Mouse (Mus musculus) lung, postnatal 25 days (tissue): ENCODE measurements around the gene Pidd1.
"Not testable (repeated sequence)": the region's sequence is repeated elsewhere in the genome, so short reads cannot be mapped to it uniquely, and the experiment has no call there.

ENCODE experiments used
- DNase-seq: peaks from one replicate; pipeline ENCODE4 v3.0.0; 2022; ENCODE audit warnings: low spot score

The Pidd1 gene

GRCm38 (mm10) chr7:141413809-141414584, 29.8 kb downstream of the Pidd1 start, which contains the start of gene Gatd1:
Gene Gatd1 (minus strand): TSS chr7:141414136.
- peak; percentile 99 for DNase-seq

GRCm38 (mm10) chr7:141413331-141413730, 30.5 kb downstream of the Pidd1 start:
- DNase-seq: no peak

GRCm38 (mm10) chr7:141411667-141412066, 32.2 kb downstream of the Pidd1 start:
- DNase-seq: no peak

DNA sequence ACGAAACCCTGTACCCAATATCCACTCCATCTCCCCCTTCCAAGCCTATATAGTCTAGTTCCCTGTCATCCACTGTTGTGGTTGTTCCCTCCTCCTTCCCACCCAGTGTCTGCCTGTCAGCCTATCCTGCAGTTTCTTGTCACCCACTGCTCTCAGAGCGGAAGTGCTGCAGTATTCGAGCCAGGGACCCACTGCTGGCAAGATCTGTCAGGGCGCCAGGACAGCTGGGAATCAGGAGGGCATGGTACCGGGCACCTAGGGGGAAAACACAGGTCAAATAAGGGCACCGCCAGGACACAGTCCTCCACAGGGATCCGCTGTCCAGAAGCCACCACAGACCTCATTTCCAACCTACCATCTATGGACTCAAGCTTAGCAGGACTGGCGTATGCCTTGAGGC, 33.2 kb downstream of the Pidd1 start:
- no peak for DNase-seq

DNA sequence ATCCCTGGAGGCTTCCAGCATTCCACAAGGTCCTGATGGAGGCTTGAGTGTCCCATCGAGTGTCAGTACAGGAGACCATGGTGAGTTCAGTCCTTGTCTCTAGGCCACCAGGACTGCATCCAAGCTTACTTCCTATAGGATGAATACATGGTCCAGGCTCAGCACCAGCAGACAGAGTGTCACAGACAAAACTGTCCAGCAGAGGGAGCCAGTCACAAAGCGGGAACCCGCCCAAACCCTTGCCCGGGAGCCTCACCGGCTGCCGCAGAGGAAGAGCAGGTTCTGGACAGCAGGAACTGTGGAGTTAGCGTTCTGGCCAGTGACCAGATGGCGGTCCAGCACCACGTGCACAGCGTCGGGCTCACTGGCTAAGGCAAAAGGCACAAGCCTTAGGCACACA, 35.0 kb downstream of the Pidd1 start:
- DNase-seq: peak; percentile 88

- not testable (repeated sequence) for DNase-seq
Observed at GRCm38 (mm10) chr7:141407670-141408069, 36.2 kb downstream of the Pidd1 start.

- no peak for DNase-seq
Observed at GRCm38 (mm10) chr7:141405466-141405865, 38.4 kb downstream of the Pidd1 start.

GRCm38 (mm10) chr7:141403305-141403704, 40.5 kb downstream of the Pidd1 start:
- DNase-seq: peak; percentile 63

DNA sequence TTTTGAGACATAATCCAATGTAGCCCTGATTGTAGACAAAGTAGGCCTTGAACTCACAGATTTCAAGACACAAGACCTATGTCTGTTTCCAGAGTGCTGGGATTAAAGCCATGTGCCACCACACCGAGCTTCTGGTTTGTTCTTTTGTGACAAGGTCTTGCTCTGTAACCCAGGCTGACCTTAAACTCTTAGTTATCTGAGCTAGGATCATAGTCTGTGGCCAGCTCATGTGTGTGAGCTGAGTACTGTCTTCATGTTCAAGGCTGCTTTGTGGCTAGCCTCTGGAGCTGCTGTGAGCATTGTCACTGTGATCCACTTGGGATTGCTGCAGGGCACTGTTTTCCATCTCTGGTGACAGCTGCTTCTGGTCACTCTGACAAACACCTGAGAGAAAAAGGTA, 48.5 kb downstream of the Pidd1 start:
- no peak for DNase-seq

- peak; percentile 63 for DNase-seq
Observed at GRCm38 (mm10) chr7:141394771-141395170, 49.1 kb downstream of the Pidd1 start.

DNA sequence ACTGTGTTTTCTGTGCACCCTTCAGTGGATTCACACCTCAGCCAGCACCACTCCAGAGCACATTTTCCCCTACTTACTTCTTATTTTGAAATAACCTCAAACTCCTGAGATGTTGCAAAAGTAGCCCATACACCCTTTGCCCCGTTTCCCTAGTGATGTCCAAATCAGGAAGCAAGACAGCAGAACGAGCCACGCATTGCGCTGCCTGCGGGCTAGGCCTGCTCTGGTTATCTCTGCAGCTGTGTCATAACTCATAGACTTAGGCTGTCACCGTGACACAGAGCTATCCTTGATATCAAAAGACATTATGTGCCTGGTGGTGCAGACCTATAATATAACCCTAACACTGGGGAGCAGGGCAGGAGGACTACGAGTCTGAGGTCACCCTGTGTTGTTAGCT, 49.7 kb downstream of the Pidd1 start:
- DNase-seq: no peak

DNA sequence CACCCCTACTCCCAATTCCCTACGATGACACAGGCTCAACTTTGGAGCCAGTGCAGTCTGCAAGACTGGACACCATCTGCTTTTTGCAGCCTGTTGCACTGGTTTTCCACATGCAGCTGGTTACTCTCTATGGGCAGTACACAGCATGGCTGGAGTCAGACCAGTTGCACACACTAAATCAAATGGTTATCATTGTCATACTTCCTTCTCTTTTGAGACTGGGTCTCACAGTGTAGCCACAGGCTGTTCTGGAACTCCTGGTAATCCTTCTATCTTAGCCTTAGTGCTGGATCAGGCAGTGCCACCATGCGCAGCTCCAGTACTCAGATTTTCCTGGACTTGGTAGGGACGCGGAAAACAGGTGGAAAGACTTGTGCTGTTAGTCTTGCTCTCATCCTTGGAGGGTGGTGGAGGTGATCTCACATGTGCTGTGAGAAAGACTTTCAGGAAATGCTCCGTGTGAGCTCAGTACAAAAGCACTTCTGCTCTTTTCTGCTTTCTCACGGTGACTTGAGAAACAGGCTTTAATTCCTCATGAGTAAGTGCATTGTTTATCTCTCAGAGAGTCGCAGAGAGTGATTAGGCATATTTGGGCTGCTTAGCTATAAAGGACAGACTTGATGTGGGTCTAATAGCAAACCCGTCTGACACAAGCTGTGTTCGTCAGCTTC, 51.1 kb downstream of the Pidd1 start:
- DNase-seq: peak; percentile 38

GRCm38 (mm10) chr7:141391625-141392551, 51.9 kb downstream of the Pidd1 start, which contains the start of gene Taldo1:
Gene Taldo1 (plus strand): TSS chr7:141392199.
- DNase-seq: peak; percentile 98

- DNase-seq: no peak
Observed at GRCm38 (mm10) chr7:141390326-141391259, 53.2 kb downstream of the Pidd1 start.

DNA sequence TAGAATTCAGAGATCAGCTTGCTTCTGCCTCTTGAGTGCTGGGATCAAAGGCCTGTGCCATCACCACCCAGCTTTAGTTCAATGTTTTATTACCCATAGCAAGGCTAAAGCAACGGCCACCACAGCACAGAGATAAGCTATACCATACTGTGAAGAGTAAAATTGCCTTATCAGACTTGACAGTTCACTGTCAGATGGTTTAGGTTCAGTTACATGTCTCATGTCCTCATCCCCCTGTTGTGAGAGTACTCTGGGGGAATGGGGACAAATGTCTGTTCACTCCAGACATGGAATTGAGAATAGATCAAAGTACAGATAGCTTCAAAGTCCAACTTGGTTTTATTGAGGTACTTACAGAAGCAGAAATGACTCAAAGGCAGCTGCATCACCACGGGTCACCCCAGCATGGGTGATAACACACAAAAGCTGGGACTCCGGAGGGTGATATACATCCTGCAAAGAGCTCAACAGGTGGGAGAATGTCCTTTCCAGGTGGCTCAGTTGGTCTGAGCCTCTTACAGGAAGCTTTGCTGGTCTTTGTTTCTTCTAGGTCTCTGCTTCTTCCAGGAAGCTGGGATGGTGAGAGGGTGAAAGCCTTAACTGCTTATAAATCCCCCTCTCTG, 55.2 kb downstream of the Pidd1 start:
- no peak for DNase-seq
